Mouse (Mus musculus) stomach, postnatal 0 days (tissue): Measurements from ENCODE around the gene 4833439L19Rik.

Experiments used
- CTCF ChIP-seq: IDR thresholded peaks from 2 replicates; pipeline ENCODE4 v1.5.1; 2016; ENCODE audit warnings: antibody characterized with exemption, low read depth, mild to moderate bottlenecking, moderate library complexity
- EP300 ChIP-seq: optimal IDR thresholded peaks from 2 replicates; pipeline ENCODE3; 2016; ENCODE audit warnings: antibody characterized with exemption

DNA sequence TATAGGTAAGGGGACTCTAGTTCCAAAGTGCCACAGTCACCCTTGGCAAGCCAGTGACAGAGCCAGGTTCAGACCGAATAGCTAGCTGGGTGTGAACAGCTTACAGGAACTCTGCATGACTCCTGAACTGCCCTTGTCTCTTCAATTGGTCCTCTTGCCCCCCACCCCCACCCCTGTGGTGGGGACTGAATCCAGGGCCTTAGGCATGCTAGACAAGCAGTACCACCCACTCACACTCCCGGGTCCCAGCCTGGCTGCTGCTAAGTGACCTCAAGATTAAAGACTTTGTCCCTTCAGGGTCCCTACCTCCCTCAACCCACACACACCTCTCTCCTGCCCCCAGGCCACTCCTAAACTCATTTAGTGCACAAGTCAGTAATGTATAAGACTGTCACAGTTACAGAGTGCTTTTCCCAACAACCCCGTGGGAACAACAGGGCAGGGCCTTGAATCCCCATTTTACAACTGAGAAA is 37.4 kb upstream of the 4833439L19Rik start:
- no peak for TF ChIP-seq EP300
- no peak for TF ChIP-seq CTCF
